In the genomic region with DNA sequence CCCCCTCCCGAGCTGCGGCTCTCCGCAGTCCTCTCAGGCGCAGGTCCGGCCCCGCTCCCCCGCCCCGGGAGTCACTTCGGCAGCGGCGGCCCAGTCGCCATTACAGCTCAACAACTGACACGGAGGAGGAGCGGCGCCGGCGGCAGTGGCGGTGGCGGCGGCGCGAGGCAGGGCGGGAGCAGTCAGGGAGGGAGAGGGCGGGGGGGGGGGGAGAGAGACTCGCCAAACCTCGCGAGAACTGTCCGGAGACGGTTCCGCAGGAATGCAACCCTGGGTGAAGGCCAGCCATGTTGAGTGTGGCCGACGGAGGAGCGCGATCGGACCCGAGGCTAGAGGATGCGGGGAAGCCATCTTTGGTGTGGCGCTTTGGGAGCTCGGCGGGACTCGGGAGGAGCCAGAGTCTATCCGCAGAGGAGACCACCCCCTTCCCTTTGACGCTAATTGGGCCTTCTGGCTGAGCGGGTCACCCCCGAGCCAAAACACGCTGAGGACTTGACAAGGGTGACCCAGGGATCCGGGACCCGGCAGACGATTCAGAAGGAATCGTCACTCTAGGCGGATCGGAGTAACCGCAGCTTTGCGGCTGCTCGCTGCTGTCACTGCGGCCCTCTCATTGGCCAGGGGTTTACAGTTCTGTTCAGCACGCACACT, we compare ENCODE assay signal across 8 mouse cellular contexts. TPM values are rescaled to one million over a fixed set of nuclear protein-coding genes. Genes with fewer than 3 reads are reported as not detected.
DNase-seq lines count a peak whose midpoint lies in the region; ATAC-seq lines count a peak whose summit lies in the region.

A gene (minus strand): TSS at position 188 of the 651 bp plus-strand sequence.

- H3K9me3 ChIP-seq in heart, embryonic 13.5 days, result no peaks in the 10 kb centered on the region
- no peaks in the 10 kb centered on the region for H3K9me3 ChIP-seq in liver, embryonic 12.5 days (replicated peaks)
- no peaks in the 10 kb centered on the region for H3K9me3 ChIP-seq in stomach, embryonic 15.5 days

- peak within 1 kb of the TSS; percentile 85 for H3K27ac ChIP-seq in brown adipose tissue, adult 24 weeks (replicated peaks; ENCODE audit: low read depth, low read length)
- peak within 1 kb of the TSS; percentile 94 for H3K27ac ChIP-seq in heart, embryonic 13.5 days (replicated peaks)
- peak within 1 kb of the TSS; percentile 98 for H3K27ac ChIP-seq in liver, embryonic 12.5 days
- H3K27ac ChIP-seq in stomach, embryonic 15.5 days, result peak within 1 kb of the TSS; percentile 95

- peak; percentile 96 for ATAC-seq in heart, embryonic 13.5 days (ENCODE audit: extremely low read depth, insufficient number of reproducible peaks, low FRiP score, low TSS enrichment)
- ATAC-seq in liver, embryonic 12.5 days, result peak; percentile 97
- peak; percentile 99 for ATAC-seq in stomach, embryonic 15.5 days (ENCODE audit: insufficient read depth, low FRiP score, low read depth)

- peak within 1 kb of the TSS; percentile 99 for H3K9ac ChIP-seq in heart, embryonic 13.5 days
- peak within 1 kb of the TSS; percentile 99 for H3K9ac ChIP-seq in liver, embryonic 12.5 days
- peak within 1 kb of the TSS; percentile 80 for H3K9ac ChIP-seq in stomach, embryonic 15.5 days

- no peaks in the 10 kb centered on the region for H3K4me1 ChIP-seq in brown adipose tissue, adult 24 weeks (ENCODE audit: control insufficient read depth, insufficient read depth, insufficient read length, low read length)
- peaks cover 33% of the 10 kb centered on the region for H3K4me1 ChIP-seq in heart, embryonic 13.5 days
- peaks cover 38% of the 10 kb centered on the region for H3K4me1 ChIP-seq in liver, embryonic 12.5 days
- no peaks in the 10 kb centered on the region for H3K4me1 ChIP-seq in stomach, embryonic 15.5 days

- peak within 1 kb of the TSS; percentile 94 for H3K4me3 ChIP-seq in brown adipose tissue, adult 24 weeks (ENCODE audit: insufficient read depth, low read depth, low read length)
- H3K4me3 ChIP-seq in heart, embryonic 13.5 days, result peak within 1 kb of the TSS; percentile 100
- peak within 1 kb of the TSS; percentile 99 for H3K4me3 ChIP-seq in liver, embryonic 12.5 days
- peak within 1 kb of the TSS; percentile 69 for H3K4me3 ChIP-seq in stomach, embryonic 15.5 days (replicated peaks)

- peak; percentile 98 for DNase-seq in CD4-positive, CD25-positive, alpha-beta regulatory T cell, adult 2 months (ENCODE audit: low read depth, low spot score)
- peak; percentile 49 for DNase-seq in fat pad, adult 2 months (ENCODE audit: extremely low read depth, low read depth, low spot score)
- DNase-seq in kidney, postnatal 10 days, result peak; percentile 98
- peak; percentile 95 for DNase-seq in natural killer cell, adult 2 months (ENCODE audit: low spot score in 2 of 2)

- no peaks in the 10 kb centered on the region for H3K27me3 ChIP-seq in heart, embryonic 13.5 days (replicated peaks)
- no peaks in the 10 kb centered on the region for H3K27me3 ChIP-seq in liver, embryonic 12.5 days (replicated peaks)
- no peaks in the 10 kb centered on the region for H3K27me3 ChIP-seq in stomach, embryonic 15.5 days (replicated peaks)

- no peaks in the 10 kb centered on the region for H3K36me3 ChIP-seq in heart, embryonic 13.5 days
- no peaks in the 10 kb centered on the region for H3K36me3 ChIP-seq in liver, embryonic 12.5 days
- H3K36me3 ChIP-seq in stomach, embryonic 15.5 days, result no peaks in the 10 kb centered on the region

- peak within 1 kb of the TSS; percentile 91 for H3K4me2 ChIP-seq in heart, embryonic 13.5 days
- peak within 1 kb of the TSS; percentile 76 for H3K4me2 ChIP-seq in liver, embryonic 12.5 days
- H3K4me2 ChIP-seq in stomach, embryonic 15.5 days, result peak within 1 kb of the TSS; percentile 76

- WGBS in heart, embryonic 13.5 days, result under 1% methylated on average over 41 of the region's 57 CpGs
- WGBS in liver, embryonic 12.5 days (ENCODE audit: insufficient replicate concordance), result 2% methylated on average over 44 of the region's 57 CpGs
- WGBS in stomach, embryonic 15.5 days, result under 1% methylated on average over 54 of the region's 57 CpGs

RNA-seq across cellular contexts. Expression of the gene that starts here (rescaled TPM):
- polyA plus RNA-seq in brown adipose tissue, adult 24 weeks (2012; ENCODE audit: insufficient read depth, insufficient read length, missing spikeins), result 7.3 and 11.2 TPM in 2 replicates
- polyA plus RNA-seq in heart, embryonic 13.5 days (2015; fragmentation: Nextera tagmentation; extraction: Ambion mirVana), result 7.0 and 7.9 TPM in 2 replicates
- 7.8 and 9.3 TPM in 2 replicates for polyA plus RNA-seq in liver, embryonic 12.5 days (2016; fragmentation: Nextera tagmentation; extraction: Ambion mirVana)
- 12.2 and 12.6 TPM in 2 replicates for polyA plus RNA-seq in stomach, embryonic 15.5 days (2015; fragmentation: Nextera tagmentation; extraction: Ambion mirVana)

Comparison
In these comparisons a context has a peak if more than half of its experiments do, and no peak if none do; other contexts are left out.
1. Peak in every context shown above with its lines: DNase-seq, ATAC-seq, H3K4me3 ChIP-seq and H3K27ac ChIP-seq.